Mouse (Mus musculus): Measurements from ENCODE around the gene Ntrk2. TPM values are rescaled to one million over a fixed set of nuclear protein-coding genes. Genes with fewer than 3 reads are reported as not detected.

The Ntrk2 gene
- total and polyA plus RNA-seq, 3 experiments: under 0.01 TPM; not detected in 2

DNA sequence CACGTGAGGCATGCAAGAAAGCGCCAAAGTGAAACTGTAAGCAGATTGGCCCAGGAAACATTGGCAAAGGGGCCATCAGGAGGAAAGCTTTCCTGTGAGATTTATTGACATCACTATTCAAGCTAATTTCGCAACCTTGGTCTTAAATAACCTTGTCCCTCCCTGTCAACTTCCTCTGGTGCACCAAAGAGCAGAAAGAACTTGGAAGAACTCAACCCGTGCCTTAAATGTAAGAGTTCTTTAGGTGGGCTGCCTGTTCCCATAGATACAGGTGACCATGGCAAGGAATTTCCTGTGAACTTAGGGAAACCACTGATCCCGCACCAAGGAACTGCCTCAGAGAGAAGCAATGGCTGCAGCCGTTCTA, 197.4 kb downstream of the Ntrk2 start:
- H3K36me3 ChIP-seq (ENCODE audit: control insufficient read depth in 1 of 2, insufficient read depth in 2 of 2, low read length in 2 of 2): no peaks in the 10 kb centered on the region
- no peaks in the 10 kb centered on the region for H3K9me3 ChIP-seq (replicated peaks; ENCODE audit: insufficient read depth, low read length)
- TF ChIP-seq ELF1 (IDR thresholded peaks at IDR 0.05; ENCODE audit: low read depth, low read length) (no peak), MXI1 (IDR thresholded peaks at IDR 0.05; ENCODE audit: low read depth, low read length) (no peak), CHD2 (IDR thresholded peaks at IDR 0.05; ENCODE audit: low read length) (no peak), ETS1 (IDR thresholded peaks at IDR 0.05; ENCODE audit: low read depth, low read length) (no peak), ZMIZ1 (IDR thresholded peaks at IDR 0.05; ENCODE audit: low read depth, low read length) (no peak), TBP (IDR thresholded peaks at IDR 0.05; ENCODE audit: low read depth, low read length) (no peak), MYC (IDR thresholded peaks at IDR 0.05; ENCODE audit: low read depth, low read length) (no peak), POLR2AphosphoS5 (IDR thresholded peaks at IDR 0.05; ENCODE audit: borderline replicate concordance, low read depth, low read length) (no peak), POLR2AphosphoS2 (IDR thresholded peaks at IDR 0.05; ENCODE audit: low read length) (no peak), ZNF384 (IDR thresholded peaks at IDR 0.05; ENCODE audit: low read depth, low read length) (no peak)
- H3K4me1 ChIP-seq (ENCODE audit: control insufficient read depth in 1 of 2, insufficient read depth in 2 of 2, low read length in 2 of 2): no peaks in the 10 kb centered on the region
- no peak overlapping the region for H3K9ac ChIP-seq (ENCODE audit: control insufficient read depth, low read depth, low read length, poor library complexity, severe bottlenecking)
- no peaks in the 10 kb centered on the region for H3K79me2 ChIP-seq (ENCODE audit: control insufficient read depth, insufficient read depth, low read length, poor library complexity)
- DNase-seq (ENCODE audit: low read depth, low spot score): no peak
- H3K27me3 ChIP-seq (ENCODE audit: control insufficient read depth in 1 of 2, insufficient read depth in 2 of 2, low read length in 2 of 2): no peaks in the 10 kb centered on the region
- no peak overlapping the region for H3K27ac ChIP-seq (ENCODE audit: control insufficient read depth, low read depth, low read length)
- no peak overlapping the region for H3K4me3 ChIP-seq (ENCODE audit: control insufficient read depth in 1 of 2, insufficient read depth in 1 of 2, low read depth in 2 of 2, low read length in 2 of 2)

- Histone ChIP-seq H3K9me3 (replicated peaks; ENCODE audit: insufficient read depth, low read length) (no peaks in the 10 kb centered on the region), H3K27me3 (ENCODE audit: control insufficient read depth in 1 of 2, insufficient read depth in 2 of 2, low read length in 2 of 2) (no peaks in the 10 kb centered on the region), H3K36me3 (ENCODE audit: control insufficient read depth in 1 of 2, insufficient read depth in 2 of 2, low read length in 2 of 2) (no peaks in the 10 kb centered on the region), H3K4me1 (ENCODE audit: control insufficient read depth in 1 of 2, insufficient read depth in 2 of 2, low read length in 2 of 2) (no peaks in the 10 kb centered on the region), H3K79me2 (ENCODE audit: control insufficient read depth, insufficient read depth, low read length, poor library complexity) (no peaks in the 10 kb centered on the region), H3K4me3 (ENCODE audit: control insufficient read depth in 1 of 2, insufficient read depth in 1 of 2, low read depth in 2 of 2, low read length in 2 of 2) (no peak overlapping the region), H3K27ac (ENCODE audit: control insufficient read depth, low read depth, low read length) (no peak overlapping the region), H3K9ac (ENCODE audit: control insufficient read depth, low read depth, low read length, poor library complexity, severe bottlenecking) (no peak overlapping the region)
- TF ChIP-seq MXI1 (IDR thresholded peaks at IDR 0.05; ENCODE audit: low read depth, low read length) (no peak), ZMIZ1 (IDR thresholded peaks at IDR 0.05; ENCODE audit: low read depth, low read length) (no peak), HCFC1 (IDR thresholded peaks at IDR 0.05; ENCODE audit: low read depth, low read length) (no peak), GATA1 (IDR thresholded peaks at IDR 0.05; ENCODE audit: low read depth, low read length) (no peak), CHD1 (IDR thresholded peaks at IDR 0.05; ENCODE audit: low read depth, low read length) (no peak), TAL1 (IDR thresholded peaks at IDR 0.05; ENCODE audit: low read length) (no peak), POLR2AphosphoS5 (IDR thresholded peaks at IDR 0.05; ENCODE audit: borderline replicate concordance, low read depth, low read length) (no peak), TBP (IDR thresholded peaks at IDR 0.05; ENCODE audit: low read depth, low read length) (no peak), ZNF384 (IDR thresholded peaks at IDR 0.05; ENCODE audit: low read depth, low read length) (no peak), MEF2A (IDR thresholded peaks at IDR 0.05; ENCODE audit: extremely low read depth, insufficient replicate concordance, low read depth, low read length, poor library complexity, severe bottlenecking) (no peak), UBTF (IDR thresholded peaks at IDR 0.05; ENCODE audit: borderline replicate concordance, insufficient read depth, low read depth, low read length) (no peak), BHLHE40 (IDR thresholded peaks at IDR 0.05; ENCODE audit: borderline replicate concordance, low read depth, low read length) (no peak), ZKSCAN1 (IDR thresholded peaks at IDR 0.05; ENCODE audit: low read depth, low read length) (no peak), RAD21 (IDR thresholded peaks at IDR 0.05; ENCODE audit: low read depth, low read length) (no peak), USF1 (IDR thresholded peaks at IDR 0.05; ENCODE audit: low read depth, low read length) (no peak), NRF1 (IDR thresholded peaks at IDR 0.05; ENCODE audit: insufficient read depth, low read depth, low read length, poor library complexity, severe bottlenecking) (no peak)
- DNase-seq (ENCODE audit: low read depth, low spot score): no peak
Measured at GRCm38 (mm10) chr13:59004579-59004978, 198.2 kb downstream of the Ntrk2 start.
